Mouse (Mus musculus): ENCODE results near the gene Kxd1.

Gene Kxd1

GRCm38 (mm10) chr8:70547762-70548161, 20.0 kb upstream of the Kxd1 start:
- DNase-seq (ENCODE audit: low spot score) = no peak

DNA sequence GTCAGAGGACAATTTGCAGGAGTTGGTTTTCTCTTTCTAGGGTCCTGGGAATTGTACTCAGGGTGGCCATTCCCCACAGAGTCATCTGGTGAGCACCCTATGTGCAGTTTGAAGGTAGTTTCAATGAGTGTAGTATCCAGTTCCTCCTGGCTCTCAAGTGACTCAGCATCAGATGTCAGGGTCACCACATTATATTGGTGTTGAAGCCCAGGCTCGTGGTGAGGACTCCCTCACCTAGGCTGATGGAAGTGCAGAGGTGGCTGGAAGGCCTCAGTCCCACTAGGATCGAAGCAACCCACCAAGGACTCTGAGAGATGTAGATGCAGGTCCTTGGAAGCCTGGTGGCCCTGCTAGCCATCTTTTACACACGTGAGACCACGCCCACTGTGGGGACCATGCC, 18.7 kb upstream of the Kxd1 start:
- no peak for DNase-seq (ENCODE audit: low spot score)

GRCm38 (mm10) chr8:70544200-70544687, 16.5 kb upstream of the Kxd1 start:
- DNase-seq (ENCODE audit: low spot score) = peak; percentile 47

- no peak for DNase-seq (ENCODE audit: low spot score)
Observed at GRCm38 (mm10) chr8:70541081-70541480, 13.3 kb upstream of the Kxd1 start.

DNA sequence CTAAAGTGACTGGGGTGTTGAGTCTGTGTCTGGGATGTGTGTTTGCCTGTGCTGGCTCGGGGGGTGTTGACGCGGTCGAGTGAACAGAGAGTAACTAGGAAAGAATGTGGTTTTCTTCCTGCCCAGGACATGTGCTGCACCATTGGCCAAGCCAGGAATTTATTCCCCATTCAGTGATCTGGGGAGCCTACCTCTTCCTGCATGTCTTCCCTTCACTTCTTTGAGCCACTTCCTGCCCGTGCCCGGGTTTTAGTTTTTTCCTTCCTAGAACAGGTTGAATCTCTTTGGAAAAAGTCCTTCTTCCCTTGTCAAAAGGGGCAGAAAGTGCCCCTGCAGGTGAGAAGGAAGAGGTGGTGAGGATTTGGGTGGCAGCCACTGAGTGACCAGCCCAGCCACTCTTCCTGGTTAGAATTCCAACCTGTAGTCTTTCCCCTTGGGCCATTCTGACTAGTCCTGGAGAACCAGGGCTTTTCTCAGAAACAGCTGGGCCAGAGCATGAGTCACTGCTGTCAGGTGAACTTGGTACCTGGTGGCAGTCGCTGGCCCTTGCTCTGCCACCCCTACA, 12.8 kb upstream of the Kxd1 start:
- no peak for DNase-seq (ENCODE audit: low spot score)

- DNase-seq (ENCODE audit: low spot score) = no peak
Observed at GRCm38 (mm10) chr8:70540013-70540506, 12.3 kb upstream of the Kxd1 start.

DNA sequence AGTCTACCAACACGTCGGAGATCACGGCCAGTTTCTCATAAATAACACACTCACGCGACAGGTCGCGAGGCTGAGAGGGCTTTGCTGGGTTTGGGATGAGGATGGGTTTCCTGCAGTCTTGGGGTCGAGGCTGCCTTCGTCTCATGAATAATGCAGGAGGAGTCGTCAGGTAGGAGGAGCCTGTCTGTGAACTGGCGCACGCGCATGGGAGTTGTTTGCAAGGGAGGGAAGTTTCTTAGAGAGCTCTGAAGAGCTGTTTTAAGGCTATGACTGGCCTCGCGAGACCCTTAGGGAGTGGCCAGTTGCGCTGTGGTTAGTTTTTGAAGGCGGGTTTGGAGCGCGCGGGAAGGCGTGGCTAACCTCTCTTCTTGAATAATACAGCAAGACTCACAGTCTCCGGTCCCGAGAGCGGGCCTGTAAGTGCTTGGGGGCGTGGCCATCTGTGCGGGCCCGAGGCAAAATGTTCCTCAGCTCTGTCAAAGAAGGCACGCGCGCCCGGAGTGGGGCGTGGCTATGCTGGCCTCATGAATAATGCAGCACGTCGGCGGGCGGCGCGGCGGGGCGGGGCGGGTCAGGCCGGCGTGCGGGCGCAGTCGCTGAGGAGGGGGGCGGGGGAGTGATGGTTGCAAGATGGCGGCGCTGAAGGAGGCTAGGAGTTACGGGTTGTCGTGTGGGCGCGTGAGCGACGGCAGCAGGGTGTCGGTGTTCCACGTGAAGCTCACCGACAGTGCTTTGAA, 11.5 kb upstream of the Kxd1 start, which contains the start of gene Ell:
Ell (plus strand) TSS at position 381 of the 737 bp plus-strand sequence.
- DNase-seq (ENCODE audit: low spot score) = peak; percentile 98

GRCm38 (mm10) chr8:70538633-70539076, 10.9 kb upstream of the Kxd1 start:
- DNase-seq (ENCODE audit: low spot score) = peak; percentile 100

DNA sequence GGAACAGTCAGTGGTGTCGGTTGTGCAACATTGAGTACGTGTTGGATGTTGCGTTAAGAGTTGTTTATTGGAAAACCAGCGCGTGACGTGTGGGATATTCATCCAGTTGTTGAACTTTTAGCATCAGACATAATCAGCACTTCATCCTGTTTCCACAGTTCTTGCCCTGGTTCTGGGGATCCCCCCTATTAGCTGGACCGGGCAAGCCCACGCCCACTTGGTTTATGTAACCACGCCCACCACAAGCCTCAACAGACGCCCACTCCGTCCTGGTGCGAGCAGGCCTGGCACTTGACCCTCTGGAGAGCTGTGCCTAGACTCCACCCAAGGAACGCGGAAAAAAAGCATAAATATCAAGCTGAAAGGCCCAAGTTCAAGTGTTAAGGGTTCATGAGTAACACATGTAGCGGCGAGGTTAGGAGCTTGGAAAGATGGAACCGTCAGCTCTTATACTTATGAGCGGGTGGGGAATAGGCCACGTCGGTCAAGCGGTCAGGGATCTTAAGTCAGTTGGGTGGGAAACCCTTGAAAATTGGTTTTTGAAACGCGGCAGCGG, 10.3 kb upstream of the Kxd1 start:
- peak; percentile 64 for DNase-seq (ENCODE audit: low spot score)

DNA sequence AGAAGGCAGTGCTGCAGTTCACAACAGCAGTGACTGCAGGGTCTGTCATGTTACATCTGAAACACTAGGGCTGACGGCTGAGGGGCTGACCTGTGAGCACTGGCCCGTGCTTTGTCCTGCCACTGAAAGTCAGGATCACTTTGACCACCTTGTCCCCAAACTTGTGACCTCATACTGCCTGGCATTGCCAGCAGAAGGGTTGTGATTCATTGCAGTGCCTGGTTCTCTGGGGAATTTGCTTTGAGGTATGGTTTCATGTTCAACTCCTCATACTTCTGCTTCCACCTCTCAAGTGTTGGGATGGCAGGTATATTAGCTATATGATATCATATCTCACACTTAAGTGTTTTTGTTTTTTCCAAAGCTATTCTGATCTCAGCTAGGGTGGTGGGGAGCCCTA, 7.9 kb upstream of the Kxd1 start:
- DNase-seq (ENCODE audit: low spot score) = no peak

- no peak for DNase-seq (ENCODE audit: low spot score)
Observed at GRCm38 (mm10) chr8:70535221-70535620, 7.5 kb upstream of the Kxd1 start.

GRCm38 (mm10) chr8:70534281-70534680, 6.5 kb upstream of the Kxd1 start:
- DNase-seq (ENCODE audit: low spot score) = no peak

DNA sequence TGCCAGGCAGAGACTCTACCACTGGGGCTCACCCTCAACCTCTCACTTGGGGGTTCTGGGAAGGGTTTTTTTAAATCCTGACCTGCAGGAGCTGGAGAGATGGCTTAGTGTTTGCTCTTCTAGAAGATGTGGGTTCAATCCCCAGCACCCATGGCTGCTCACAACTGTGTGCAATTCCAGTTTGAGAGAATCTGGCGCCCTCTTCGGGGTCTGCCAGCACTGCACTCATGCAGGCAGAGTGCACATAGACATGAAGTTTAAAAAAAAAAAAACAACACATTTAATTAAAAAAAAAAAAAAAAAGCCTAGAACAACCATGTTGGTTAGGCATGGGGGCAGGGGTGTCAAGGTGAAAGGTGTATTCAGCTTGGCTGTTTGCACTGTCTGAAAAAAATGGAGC, 2.6 kb upstream of the Kxd1 start:
- DNase-seq (ENCODE audit: low spot score) = no peak

DNA sequence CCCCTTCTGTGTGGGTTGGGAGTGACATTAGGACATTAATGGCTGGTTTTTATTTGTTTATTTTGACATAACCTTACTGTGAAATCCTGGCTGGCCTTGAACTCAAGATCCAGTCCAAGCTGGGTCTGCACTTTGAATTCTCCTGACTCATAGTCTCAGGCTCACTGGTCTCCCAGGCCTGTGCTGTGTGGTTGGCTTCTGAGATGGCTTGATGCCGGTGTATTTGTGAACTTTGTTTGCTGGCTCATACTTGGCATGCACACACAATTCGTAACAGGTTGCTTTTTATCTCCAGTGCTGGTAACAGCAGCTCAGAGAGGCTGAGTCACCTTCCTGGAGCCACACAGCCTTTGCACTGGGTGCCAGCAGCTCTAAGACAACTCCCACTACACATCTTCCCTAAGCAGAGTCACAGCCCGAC, 2.0 kb upstream of the Kxd1 start:
- DNase-seq (ENCODE audit: low spot score) = no peak

DNA sequence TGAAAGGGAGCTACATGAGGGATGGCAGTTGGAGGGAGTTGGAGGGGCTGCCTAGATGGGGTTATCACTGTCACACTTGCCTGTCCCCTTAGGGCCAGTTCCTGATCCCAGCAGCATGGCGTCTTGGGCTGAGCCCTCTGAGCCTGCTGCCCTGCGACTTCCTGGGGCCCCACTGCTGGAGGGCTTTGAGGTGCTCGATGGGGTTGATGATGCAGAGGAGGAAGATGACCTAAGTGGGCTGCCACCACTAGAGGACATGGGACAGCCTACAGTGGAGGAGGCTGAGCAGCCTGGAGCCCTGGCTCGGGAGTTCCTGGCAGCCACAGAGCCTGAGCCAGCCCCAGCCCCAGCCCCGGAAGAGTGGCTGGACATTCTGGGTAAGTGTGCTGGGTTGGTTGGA, 1.5 kb upstream of the Kxd1 start:
- DNase-seq (ENCODE audit: low spot score) = no peak

- no peak for DNase-seq (ENCODE audit: low spot score)
Observed at GRCm38 (mm10) chr8:70528182-70528797, 534 bp upstream of the Kxd1 start.

GRCm38 (mm10) chr8:70527111-70527511, 645 bp downstream of the Kxd1 start:
- DNase-seq (ENCODE audit: low spot score) = no peak

GRCm38 (mm10) chr8:70522592-70523403, 5.0 kb downstream of the Kxd1 start:
- peak; percentile 98 for DNase-seq (ENCODE audit: low spot score)

- DNase-seq (ENCODE audit: low spot score) = no peak
Observed at GRCm38 (mm10) chr8:70519606-70520005, 8.2 kb downstream of the Kxd1 start.

DNA sequence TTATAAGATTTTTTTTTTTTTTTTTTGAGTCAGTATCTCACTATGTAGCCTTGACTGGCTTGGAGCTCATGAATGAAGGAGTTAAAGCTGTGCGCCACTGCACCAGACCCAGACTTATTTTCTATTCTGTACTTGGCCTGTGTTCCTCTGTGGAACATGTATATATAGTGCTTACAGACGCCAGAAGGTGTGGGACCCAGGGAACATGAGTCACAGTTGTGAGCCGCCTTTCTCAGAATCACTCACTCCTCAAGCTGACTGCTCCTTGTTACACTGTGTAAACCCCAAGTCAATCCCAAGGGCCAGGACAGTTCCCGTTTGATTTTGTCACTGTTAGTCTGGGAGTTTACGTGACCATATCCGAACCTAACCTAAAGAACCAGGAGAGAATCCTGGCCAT, 8.7 kb downstream of the Kxd1 start:
- DNase-seq (ENCODE audit: low spot score) = no peak

DNA sequence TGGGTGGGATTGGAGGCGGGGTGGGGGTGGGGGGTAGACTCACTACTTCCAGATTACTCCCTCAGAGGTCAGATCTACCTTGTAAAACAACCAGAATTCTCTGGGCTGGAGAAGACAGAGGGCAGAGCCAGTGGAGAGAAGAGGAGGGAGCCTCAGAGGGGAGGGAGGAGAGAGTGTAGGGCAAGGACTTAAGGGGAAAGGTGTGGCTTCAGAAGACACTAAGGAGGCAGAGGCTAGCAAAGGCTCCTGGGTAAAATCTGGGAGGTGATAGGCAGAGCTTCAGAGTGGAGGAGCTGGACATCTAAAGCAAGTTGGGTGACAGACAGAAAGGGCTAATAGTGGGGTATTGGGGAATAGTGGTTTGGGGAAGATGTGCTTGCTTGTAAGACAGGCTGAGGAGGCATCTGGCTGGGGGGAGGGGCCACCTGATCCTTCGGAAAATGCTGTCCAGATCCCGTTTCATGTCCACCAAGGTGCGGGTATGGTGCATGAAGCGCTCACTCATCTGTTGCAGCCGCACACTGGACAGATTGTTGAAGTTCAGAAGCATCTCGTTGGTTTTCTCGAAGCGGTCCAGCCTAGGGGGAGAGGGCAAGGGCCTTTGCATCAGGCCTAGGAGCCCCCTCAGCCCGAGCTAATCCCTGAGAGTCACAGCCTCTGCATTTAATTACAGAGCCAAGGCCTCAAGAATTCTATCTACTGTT, 9.7 kb downstream of the Kxd1 start:
- no peak for DNase-seq (ENCODE audit: low spot score)
